Mouse (Mus musculus) liver, embryonic 14.5 days (tissue): ENCODE data around the gene Adck2.

Source experiments
- CTCF ChIP-seq: IDR thresholded peaks from 2 replicates; pipeline ENCODE4 v1.5.1; 2016; ENCODE audit warnings: antibody characterized with exemption, low read depth, control low read depth
- EP300 ChIP-seq: IDR thresholded peaks from 2 replicates; pipeline ENCODE4 v1.6.1; 2016; ENCODE audit warnings: antibody characterized with exemption, low read depth

DNA sequence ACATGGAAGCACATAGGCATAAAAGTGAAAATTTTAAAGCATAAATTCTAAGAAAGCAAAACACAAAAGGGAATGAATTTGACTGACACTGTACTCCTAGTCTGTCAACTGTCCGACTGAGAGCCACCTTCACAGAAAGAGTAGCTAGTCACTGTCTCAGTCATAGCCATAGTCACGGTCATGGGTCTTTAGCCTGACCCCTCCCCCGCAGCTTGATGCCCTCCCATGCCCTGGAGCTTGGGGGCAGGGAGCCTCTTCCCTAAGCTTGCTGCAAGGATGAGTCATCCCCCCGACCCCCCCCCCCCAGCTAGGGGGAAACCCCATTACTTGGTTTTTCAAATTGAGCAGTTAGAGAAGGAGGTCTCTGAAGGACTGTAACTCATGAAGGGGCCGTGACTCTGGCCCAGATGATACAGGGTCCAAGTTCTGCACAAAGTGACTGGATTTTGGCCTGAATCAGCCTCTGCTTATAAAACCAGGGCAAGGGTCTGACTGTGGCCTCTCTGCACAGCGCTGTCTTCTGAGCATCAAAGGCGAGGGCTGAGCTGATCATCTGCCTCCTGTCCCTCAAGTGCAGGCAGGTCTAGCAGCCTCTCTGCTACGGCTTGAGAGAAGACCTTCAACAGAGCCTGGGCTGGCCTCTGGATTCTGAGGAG lies 21.6 kb upstream of the Adck2 start:
- no peak for TF ChIP-seq CTCF
- no peak for TF ChIP-seq EP300
